Mouse (Mus musculus): Measurements from ENCODE around the gene Eml6. TPM values are rescaled to one million over a fixed set of nuclear protein-coding genes. Genes with fewer than 3 reads are reported as not detected.
"Not testable (repeated sequence)": the region's sequence is repeated elsewhere in the genome, so short reads cannot be mapped to it uniquely, and the experiment has no call there.

Eml6 gene
- polyA plus RNA-seq, 1 experiment from 2014 or later: 0.13 TPM

GRCm38 (mm10) chr11:29884355-29884754, 141.5 kb downstream of the Eml6 start:
- Histone ChIP-seq H3K4me2 (ENCODE audit: low read depth, low read length) (no peak overlapping the region), H3K36me3 (replicated peaks; ENCODE audit: insufficient read depth, low read length) (no peaks in the 10 kb centered on the region), H3K27ac (ENCODE audit: low read depth) (no peak overlapping the region), H3K9me3 (ENCODE audit: low read length) (no peaks in the 10 kb centered on the region), H3K9ac (replicated peaks) (no peak overlapping the region), H3K27me3 (ENCODE audit: insufficient read depth, low read length) (no peaks in the 10 kb centered on the region), H3K4me1 (ENCODE audit: insufficient read depth) (no peaks in the 10 kb centered on the region), H3K4me3 (ENCODE audit: low read depth, low read length) (no peak overlapping the region)
- TF ChIP-seq CTCF (IDR thresholded peaks at IDR 0.05; ENCODE audit: low read depth): no peak
- TF ChIP-seq EP300 (IDR thresholded peaks at IDR 0.05; ENCODE audit: low read depth): no peak
- ATAC-seq: no peak
- WGBS (ENCODE audit: insufficient replicate concordance): 56% methylated on average over 1 of the region's 1 CpGs
- no peak for DNase-seq

GRCm38 (mm10) chr11:29883024-29883423, 142.8 kb downstream of the Eml6 start:
- 77% methylated on average over 4 of the region's 4 CpGs for WGBS (ENCODE audit: insufficient replicate concordance)
- H3K4me3 ChIP-seq (ENCODE audit: low read depth, low read length): no peak overlapping the region
- H3K27ac ChIP-seq (ENCODE audit: low read depth): no peak overlapping the region
- no peaks in the 10 kb centered on the region for H3K9me3 ChIP-seq (ENCODE audit: low read length)
- DNase-seq (no peak), ATAC-seq (no peak)
- H3K27me3 ChIP-seq (ENCODE audit: insufficient read depth, low read length): no peaks in the 10 kb centered on the region
- H3K36me3 ChIP-seq (replicated peaks; ENCODE audit: insufficient read depth, low read length): no peaks in the 10 kb centered on the region
- no peak for TF ChIP-seq CTCF (IDR thresholded peaks at IDR 0.05; ENCODE audit: low read depth)
- no peak for TF ChIP-seq EP300 (IDR thresholded peaks at IDR 0.05; ENCODE audit: low read depth)
- H3K4me2 ChIP-seq (ENCODE audit: low read depth, low read length): no peak overlapping the region
- no peaks in the 10 kb centered on the region for H3K4me1 ChIP-seq (ENCODE audit: insufficient read depth)
- no peak overlapping the region for H3K9ac ChIP-seq (replicated peaks)

- Histone ChIP-seq H3K4me1 (ENCODE audit: insufficient read depth) (no peaks in the 10 kb centered on the region), H3K4me3 (ENCODE audit: low read depth, low read length) (no peak overlapping the region), H3K4me2 (ENCODE audit: low read depth, low read length) (no peak overlapping the region), H3K36me3 (replicated peaks; ENCODE audit: insufficient read depth, low read length) (no peaks in the 10 kb centered on the region), H3K9me3 (ENCODE audit: low read length) (no peaks in the 10 kb centered on the region), H3K27me3 (ENCODE audit: insufficient read depth, low read length) (no peaks in the 10 kb centered on the region), H3K9ac (replicated peaks) (no peak overlapping the region), H3K27ac (ENCODE audit: low read depth) (no peak overlapping the region)
- 74% methylated on average over 2 of the region's 2 CpGs for WGBS (ENCODE audit: insufficient replicate concordance)
- TF ChIP-seq CTCF (IDR thresholded peaks at IDR 0.05; ENCODE audit: low read depth): no peak
- no peak for ATAC-seq
- no peak for DNase-seq
Observed at GRCm38 (mm10) chr11:29879641-29880040, 146.2 kb downstream of the Eml6 start.

- H3K9ac ChIP-seq (replicated peaks): no peak overlapping the region
- H3K27me3 ChIP-seq (ENCODE audit: insufficient read depth, low read length): no peaks in the 10 kb centered on the region
Observed at GRCm38 (mm10) chr11:29877981-29878380, 147.9 kb downstream of the Eml6 start.

GRCm38 (mm10) chr11:29877280-29877679, 148.6 kb downstream of the Eml6 start:
- H3K9me3 ChIP-seq (ENCODE audit: low read length): no peaks in the 10 kb centered on the region
- WGBS (ENCODE audit: insufficient replicate concordance): 76% methylated on average over 3 of the region's 3 CpGs
- no peaks in the 10 kb centered on the region for H3K36me3 ChIP-seq (replicated peaks; ENCODE audit: insufficient read depth, low read length)
- H3K4me3 ChIP-seq (ENCODE audit: low read depth, low read length): no peak overlapping the region
- no peak overlapping the region for H3K4me2 ChIP-seq (ENCODE audit: low read depth, low read length)
- H3K27me3 ChIP-seq (ENCODE audit: insufficient read depth, low read length): no peaks in the 10 kb centered on the region
- DNase-seq (no peak), ATAC-seq (no peak)
- TF ChIP-seq EP300 (IDR thresholded peaks at IDR 0.05; ENCODE audit: low read depth): no peak
- H3K9ac ChIP-seq (replicated peaks): no peak overlapping the region
- H3K4me1 ChIP-seq (ENCODE audit: insufficient read depth): no peaks in the 10 kb centered on the region
- H3K27ac ChIP-seq (ENCODE audit: low read depth): no peak overlapping the region

More at GRCm38 (mm10) chr11:29877981-29878380, 147.9 kb downstream of the Eml6 start:
- WGBS (ENCODE audit: insufficient replicate concordance): 82% methylated on average over 1 of the region's 1 CpGs
- H3K27ac ChIP-seq (ENCODE audit: low read depth): no peak overlapping the region
- H3K4me3 ChIP-seq (ENCODE audit: low read depth, low read length): no peak overlapping the region
- no peaks in the 10 kb centered on the region for H3K36me3 ChIP-seq (replicated peaks; ENCODE audit: insufficient read depth, low read length)
- no peak for TF ChIP-seq CTCF (IDR thresholded peaks at IDR 0.05; ENCODE audit: low read depth)
- no peak for TF ChIP-seq EP300 (IDR thresholded peaks at IDR 0.05; ENCODE audit: low read depth)
- no peaks in the 10 kb centered on the region for H3K4me1 ChIP-seq (ENCODE audit: insufficient read depth)
- H3K4me2 ChIP-seq (ENCODE audit: low read depth, low read length): no peak overlapping the region
- H3K9me3 ChIP-seq (ENCODE audit: low read length): no peaks in the 10 kb centered on the region
- no peak for DNase-seq
- ATAC-seq: no peak

- DNase-seq; H3K4me3 ChIP-seq (ENCODE audit: low read depth, low read length); H3K9ac ChIP-seq (replicated peaks); H3K27ac ChIP-seq (ENCODE audit: low read depth); ATAC-seq; H3K4me1 ChIP-seq (ENCODE audit: insufficient read depth); H3K36me3 ChIP-seq (replicated peaks; ENCODE audit: insufficient read depth, low read length); H3K27me3 ChIP-seq (ENCODE audit: insufficient read depth, low read length); H3K4me2 ChIP-seq (ENCODE audit: low read depth, low read length); H3K9me3 ChIP-seq (ENCODE audit: low read length): not testable (repeated sequence)
- 62% methylated on average over 1 of the region's 1 CpGs for WGBS (ENCODE audit: insufficient replicate concordance)
Observed at GRCm38 (mm10) chr11:29874781-29875180, 151.1 kb downstream of the Eml6 start.

GRCm38 (mm10) chr11:29870174-29870573, 155.7 kb downstream of the Eml6 start:
- DNase-seq (no peak), ATAC-seq (no peak)
- no peaks in the 10 kb centered on the region for H3K36me3 ChIP-seq (replicated peaks; ENCODE audit: insufficient read depth, low read length)
- TF ChIP-seq EP300 (IDR thresholded peaks at IDR 0.05; ENCODE audit: low read depth): no peak
- no peak for TF ChIP-seq CTCF (IDR thresholded peaks at IDR 0.05; ENCODE audit: low read depth)
- no peak overlapping the region for H3K4me2 ChIP-seq (ENCODE audit: low read depth, low read length)
- H3K4me3 ChIP-seq (ENCODE audit: low read depth, low read length): no peak overlapping the region
- no peaks in the 10 kb centered on the region for H3K9me3 ChIP-seq (ENCODE audit: low read length)
- H3K27ac ChIP-seq (ENCODE audit: low read depth): no peak overlapping the region
- H3K4me1 ChIP-seq (ENCODE audit: insufficient read depth): no peaks in the 10 kb centered on the region
- no peaks in the 10 kb centered on the region for H3K27me3 ChIP-seq (ENCODE audit: insufficient read depth, low read length)
- H3K9ac ChIP-seq (replicated peaks): no peak overlapping the region
- 72% methylated on average over 2 of the region's 2 CpGs for WGBS (ENCODE audit: insufficient replicate concordance)
